Mouse (Mus musculus) skeletal muscle tissue, postnatal 0 days (tissue): ENCODE results near the gene Cops3. TPM values are rescaled to one million over a fixed set of nuclear protein-coding genes. Genes with fewer than 3 reads are reported as not detected.

Experiments used
- polyA plus RNA-seq: library from polyadenylated mRNA; unstranded; fragments of >200 nt; fragmentation: Nextera tagmentation; extraction: Ambion mirVana; gene quantifications from 2 replicates; pipeline ENCODE4 v1.2.1, GENCODE M21; 2015

The Cops3 gene
- 118 and 120 TPM in 2 replicates for polyA plus RNA-seq

DNA sequence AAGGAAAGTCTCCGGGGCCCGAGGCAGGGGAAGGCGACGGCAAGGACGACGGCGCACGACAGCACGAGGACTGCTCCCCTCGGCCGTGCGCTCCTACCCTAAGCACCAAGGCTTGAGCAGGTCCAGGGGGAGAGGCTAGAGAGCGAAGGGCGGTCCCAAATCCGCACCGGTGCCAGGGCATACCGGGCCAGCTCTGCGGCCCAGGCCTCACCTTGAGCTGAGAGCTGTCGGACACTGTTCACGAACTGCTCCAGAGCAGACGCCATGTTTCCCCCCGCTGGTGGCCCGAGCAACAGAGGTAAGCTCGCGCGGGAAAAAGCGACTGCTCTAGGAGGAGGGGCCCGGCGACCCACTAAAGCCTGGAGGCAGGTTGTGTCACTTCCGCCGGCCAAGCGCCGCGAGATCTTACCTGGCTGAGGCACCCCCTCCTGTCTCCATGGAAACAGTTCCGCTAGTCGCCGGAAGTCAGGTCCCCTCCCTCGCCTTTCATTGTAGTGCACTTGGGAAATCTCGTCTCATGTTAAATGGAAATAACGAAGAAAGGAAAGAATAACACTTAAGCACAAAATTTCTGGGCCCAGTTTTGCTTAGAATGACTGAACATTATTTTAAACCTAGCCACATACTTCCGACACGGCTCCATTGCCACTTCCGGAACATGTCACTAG is at the start of gene Cops3:
Cops3 (minus strand) TSS at position 380 of the 668 bp plus-strand sequence.

DNA sequence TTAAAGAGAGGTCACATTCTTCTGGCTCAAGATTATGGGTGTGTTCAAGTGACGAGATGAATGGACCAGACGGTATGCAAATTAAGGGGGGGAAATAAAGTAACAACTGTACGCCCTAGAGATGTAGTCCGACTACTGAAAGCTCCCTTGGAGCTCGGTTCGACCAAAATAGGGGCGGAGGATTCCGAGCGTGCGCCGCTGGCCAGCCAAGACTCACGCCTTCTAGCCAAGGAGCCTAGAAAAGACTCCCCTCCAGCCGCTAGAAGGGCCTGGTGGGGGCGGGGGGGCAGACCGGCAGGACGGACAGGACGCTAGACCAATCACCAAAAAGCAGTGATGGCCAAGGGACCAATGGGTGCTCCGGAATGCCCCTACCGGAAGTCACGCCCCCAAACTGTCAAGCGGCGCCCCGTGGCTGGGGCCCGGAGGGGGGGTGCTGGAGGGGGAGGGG is 605 bp downstream of the Cops3 start, which contains the start of gene Nt5m:
Nt5m (plus strand) TSS at position 440 of the 451 bp plus-strand sequence.

DNA sequence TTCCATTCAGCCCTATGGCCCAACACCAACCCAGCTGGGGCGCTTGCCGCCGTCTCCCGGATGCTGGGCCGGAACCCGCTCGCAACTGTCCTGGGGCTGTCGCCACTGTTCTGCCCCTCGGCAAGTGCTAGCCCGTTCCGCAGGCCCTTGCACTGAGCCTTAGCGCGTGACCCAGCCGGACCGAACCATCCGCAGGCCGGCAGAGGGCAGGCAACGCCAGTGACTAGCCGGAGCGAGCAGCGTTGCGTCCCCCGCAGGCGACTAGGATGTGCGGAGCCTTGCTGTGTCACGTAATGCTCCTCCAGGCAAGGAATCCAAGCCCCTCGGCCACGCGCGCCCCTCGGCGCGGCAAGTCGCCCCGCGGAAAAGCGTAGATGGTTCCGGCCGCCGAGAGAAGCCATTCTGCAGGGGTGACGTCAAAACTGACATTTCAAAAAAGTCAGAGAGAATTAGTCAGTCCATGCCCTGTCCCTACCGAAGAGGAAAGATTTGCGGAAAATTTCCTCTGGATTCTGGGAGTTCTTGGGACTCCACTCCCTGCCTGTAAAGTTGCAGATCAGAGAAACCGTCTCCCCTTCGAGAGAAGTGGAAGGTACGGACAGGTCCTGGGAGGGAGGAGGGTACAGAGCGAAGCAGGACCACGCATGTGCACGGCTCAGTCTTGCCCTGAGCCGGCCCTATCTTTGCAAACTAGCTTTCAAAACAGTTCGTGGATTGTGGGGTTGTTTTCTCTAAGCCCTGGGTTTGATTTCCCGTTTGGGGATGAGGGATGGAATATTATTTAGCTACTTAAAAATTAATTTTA is 29.8 kb downstream of the Cops3 start, which contains the start of gene Flcn:
Flcn (minus strand) TSS at position 347 of the 805 bp plus-strand sequence.

DNA sequence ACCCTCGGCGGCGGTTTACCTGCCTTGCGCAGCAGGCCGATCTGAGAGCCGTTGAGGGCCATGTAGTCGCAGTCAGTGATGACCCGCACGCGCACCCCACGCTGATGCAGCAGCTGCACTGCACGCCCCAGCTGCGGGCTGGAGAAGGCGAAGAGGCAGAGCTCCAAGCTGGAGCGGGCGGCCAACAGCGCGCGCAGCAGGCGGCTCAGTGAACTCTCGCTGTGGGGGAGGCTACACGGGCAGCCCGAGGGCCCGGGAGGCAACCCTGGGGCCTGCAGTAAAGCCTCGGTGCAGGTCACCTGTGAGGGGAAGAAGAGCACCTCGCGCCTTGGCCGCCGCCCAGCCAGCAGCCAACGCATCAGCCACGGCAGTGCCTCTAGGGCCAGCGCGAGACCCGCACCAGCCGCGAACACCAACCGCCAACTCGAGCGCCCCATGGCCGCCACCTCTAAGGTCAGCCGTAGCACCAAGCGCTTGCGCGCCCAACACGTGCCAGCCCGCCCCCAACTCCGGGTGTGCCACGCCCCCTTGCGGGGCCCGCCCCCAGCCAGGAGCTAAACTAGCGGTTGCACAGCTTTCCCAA is 52.3 kb downstream of the Cops3 start, which contains the start of gene Pld6:
Pld6 (minus strand) TSS at position 447 of the 583 bp plus-strand sequence.

Other genes with a start within 250 kb of the Cops3 start
- gene Olfr223, start 246.5 kb downstream of the Cops3 start, polyA plus RNA-seq = not detected in 2 replicates
- gene Mprip, start 178.5 kb downstream of the Cops3 start, polyA plus RNA-seq = 41.8 and 44.5 TPM in 2 replicates
- 1.2 and 1.5 TPM in 2 replicates for gene Pld6, start 52.2 kb downstream of the Cops3 start, polyA plus RNA-seq
- gene Flcn, start 29.8 kb downstream of the Cops3 start, polyA plus RNA-seq = 42.6 and 46.7 TPM in 2 replicates
- 22.2 and 26.0 TPM in 2 replicates for gene Nt5m, start 391 bp downstream of the Cops3 start, polyA plus RNA-seq
- gene Med9, start 108.4 kb upstream of the Cops3 start, polyA plus RNA-seq = 30.8 and 32.2 TPM in 2 replicates
- gene Rasd1, start 125.1 kb upstream of the Cops3 start, polyA plus RNA-seq = 3.2 and 20.2 TPM in 2 replicates
- gene Pemt, start 206.7 kb upstream of the Cops3 start, polyA plus RNA-seq = 8.8 and 9.7 TPM in 2 replicates